Mouse (Mus musculus): ENCODE data around the gene Med9.

Med9 gene

DNA sequence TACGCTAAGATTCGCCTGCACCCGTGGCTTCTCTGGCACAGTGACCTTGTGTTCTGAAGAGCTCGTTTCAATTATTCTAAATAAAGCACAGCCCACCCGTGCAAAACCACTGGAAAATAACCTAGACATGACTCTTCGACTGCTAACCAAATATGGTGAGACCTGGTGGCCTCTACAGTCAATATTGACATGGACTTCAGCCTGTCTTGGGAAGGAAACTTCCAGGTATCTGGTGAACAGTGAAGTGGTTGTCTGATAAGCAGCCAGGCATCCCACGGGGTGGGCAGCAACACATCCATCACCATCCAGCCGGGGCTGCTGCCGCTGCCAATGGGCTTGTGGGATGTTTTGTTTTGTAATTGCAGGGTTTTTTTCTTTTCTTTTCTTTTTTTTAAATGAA is 46.3 kb downstream of the Med9 start:
- in situ Hi-C loops (cut with MseI, MboI) = no loop called here

DNA sequence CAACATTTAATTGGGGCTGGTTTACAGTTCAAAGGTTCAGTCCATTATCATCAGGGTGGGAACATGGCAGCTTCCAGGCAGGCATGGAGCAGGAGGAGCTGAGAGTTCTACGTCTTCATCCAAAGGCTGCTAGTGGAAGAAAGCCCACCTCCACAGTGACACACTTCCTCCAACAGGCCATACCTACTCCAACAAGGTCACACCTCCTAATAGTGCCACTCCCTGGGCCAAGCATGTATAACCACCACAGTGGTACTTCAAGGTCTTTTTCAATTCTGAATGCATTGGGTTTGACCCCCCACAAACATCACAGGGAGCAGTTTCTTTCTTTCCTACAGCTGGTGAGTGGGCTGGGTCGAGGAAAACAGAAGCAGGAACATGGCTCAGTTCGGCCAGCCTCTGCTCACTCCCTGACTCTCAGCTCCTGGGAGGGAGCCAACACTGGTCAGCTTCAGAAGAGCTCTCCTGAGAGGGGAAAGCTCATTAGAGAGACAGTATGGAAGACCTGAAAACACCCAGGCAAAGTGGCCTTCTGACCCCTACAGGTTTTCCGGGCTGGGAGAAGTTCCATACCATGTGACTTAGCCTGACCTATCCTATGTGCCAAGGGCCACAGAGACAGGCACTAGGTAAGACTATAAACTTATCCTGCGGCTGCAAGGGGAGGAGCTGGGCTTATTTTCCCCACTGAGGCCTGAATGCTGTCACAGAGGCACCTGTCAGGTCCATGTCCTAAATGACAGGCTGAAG is 53.4 kb downstream of the Med9 start:
- in situ Hi-C loops (cut with MseI, MboI) = no loop called here

DNA sequence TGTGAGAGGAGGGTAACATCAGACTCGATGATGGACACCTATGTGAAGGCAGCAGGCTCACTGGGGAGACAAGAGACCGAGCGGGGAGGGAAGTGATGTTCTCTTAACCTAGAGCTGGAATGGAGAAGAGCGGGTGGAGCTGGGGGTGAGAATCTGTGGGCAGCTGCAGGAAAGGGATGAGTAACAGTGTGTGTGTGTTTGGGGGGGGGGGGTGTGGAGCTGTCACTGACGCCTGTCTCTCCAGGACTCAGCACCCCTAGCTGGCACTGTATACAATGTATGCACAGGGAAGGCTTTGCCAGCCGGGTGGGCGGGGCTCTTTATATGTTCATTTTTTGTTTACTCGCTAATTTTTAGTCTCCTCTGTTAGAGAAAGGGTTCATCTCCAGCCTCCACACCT is 55.8 kb downstream of the Med9 start:
- in situ Hi-C loops (cut with MseI, MboI) = no loop called here

DNA sequence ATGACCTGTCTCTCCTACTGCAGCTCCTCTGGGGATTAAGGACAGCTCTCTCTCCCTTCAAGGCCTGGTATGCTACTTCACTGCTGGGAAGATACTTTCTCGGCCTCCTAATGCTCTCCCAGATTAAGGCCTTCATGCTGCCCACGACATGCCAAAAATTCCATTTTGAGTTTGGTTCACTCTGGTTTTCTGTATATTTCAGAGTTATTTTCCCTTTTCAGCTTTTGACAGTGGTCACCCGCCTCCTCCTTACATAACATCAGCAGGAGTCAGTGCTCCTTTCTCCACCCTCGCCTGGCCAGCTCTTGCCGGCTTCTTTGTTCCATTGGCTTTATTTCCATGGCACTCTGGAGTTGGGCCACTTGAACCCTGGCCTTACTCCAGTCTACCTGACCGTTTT is 56.7 kb downstream of the Med9 start:
- in situ Hi-C loops (cut with MseI, MboI) = no loop called here

DNA sequence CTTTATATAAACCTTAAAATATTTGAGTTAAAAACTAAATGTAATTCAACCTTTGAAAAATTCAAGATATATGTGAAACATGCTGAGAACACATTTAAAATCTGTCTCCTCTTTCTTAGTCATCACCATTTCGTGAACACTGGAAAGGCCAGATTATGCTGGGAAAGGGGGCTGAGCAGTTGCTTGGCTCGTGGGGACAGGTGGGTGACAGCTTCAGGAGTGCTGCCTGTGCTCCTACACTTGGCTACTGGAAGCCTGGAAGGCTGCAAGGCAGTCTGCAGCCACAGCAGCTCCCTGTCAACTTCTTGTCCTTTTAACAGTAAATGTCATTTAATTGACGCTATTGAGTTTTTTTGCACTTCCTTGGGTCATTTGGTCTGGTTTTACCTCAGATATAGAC is 57.9 kb downstream of the Med9 start:
- in situ Hi-C loops (cut with MseI, MboI) = no loop called here

DNA sequence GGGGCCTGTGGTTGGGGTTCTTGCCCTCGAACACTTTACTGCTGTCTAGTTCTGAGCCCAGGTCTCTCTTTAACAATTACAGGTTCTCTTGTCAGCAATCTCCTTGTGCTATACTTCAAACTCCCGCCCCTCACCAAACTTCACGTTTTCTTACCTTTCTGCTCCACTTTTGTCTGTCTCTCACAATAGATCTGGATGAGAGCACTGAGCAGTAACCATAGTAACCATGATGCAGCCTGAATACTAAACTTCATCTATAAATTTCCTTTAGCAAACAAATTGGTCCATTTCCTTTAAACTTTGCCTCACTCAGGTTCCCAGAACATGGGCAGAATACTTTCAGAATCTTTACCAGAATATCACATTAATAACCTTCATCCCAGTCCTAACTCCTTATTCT is 61.4 kb downstream of the Med9 start:
- in situ Hi-C loops (cut with MseI, MboI) = no loop called here

DNA sequence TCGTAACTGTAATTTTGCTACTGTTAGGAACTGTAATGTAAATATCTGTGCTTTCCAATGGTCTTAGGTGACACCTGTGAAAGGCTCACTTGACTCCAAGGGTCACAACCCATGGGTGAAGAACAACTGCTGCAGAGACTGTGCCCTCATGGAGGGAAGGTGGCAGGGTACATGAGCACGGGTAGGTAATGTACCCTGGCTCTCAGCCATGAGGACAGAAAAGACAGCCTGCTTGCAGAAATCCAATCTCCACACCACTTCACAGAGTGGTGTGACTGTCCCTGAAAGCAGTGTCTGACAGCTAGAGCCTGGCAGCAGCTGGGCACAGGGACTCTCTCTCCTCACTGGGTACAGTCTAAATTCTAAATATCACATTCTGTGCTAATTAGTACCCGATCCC is 63.5 kb downstream of the Med9 start:
- in situ Hi-C loops (cut with MseI, MboI) = no loop called here

Data from mouse trophoblast stem cell (cell line).